Mouse (Mus musculus): Measurements from ENCODE around the gene 9430097D07Rik. TPM values are rescaled to one million over a fixed set of nuclear protein-coding genes. Genes with fewer than 3 reads are reported as not detected.

The 9430097D07Rik gene
- polyA plus RNA-seq, 1 experiment from 2014 or later = not detected

DNA sequence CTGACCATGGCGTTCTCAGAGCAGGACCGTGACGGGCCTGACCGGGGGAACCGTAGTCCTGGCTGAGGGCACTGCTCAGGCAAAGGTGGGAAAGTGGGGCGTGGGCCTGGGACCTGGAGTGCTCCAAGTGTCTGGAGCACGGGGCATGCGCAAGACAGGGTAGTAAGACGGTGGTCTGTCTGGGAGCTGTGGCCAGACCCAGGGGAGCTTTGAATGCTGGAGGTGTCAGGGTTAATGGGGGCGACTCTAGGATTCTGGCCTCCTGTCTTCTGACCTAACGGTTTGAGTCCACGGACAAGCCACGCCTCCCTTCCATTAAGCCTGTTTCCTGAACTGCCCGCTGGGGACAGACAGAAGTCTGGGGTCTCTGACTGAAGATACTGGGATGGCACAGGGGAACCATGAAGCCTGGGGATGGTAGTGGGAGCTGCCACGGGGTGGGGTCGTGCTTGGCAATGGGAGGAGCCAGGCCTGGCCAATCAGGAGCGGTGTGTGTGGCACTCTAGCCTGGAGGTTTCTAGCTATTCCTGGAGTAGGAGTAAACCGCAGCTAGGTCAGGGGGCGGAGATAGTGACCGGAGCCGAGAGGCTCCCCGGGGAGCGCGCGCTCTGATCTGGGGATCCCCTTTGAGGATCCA, 32.8 kb upstream of the 9430097D07Rik start:
- 7% methylated on average over 25 of the region's 25 CpGs for WGBS
- H3K36me3 ChIP-seq = peaks cover 14% of the 10 kb centered on the region
- H3K4me3 ChIP-seq = peak overlapping the region; percentile 74
- peaks cover 44% of the 10 kb centered on the region for H3K4me1 ChIP-seq
- no peaks in the 10 kb centered on the region for H3K9me3 ChIP-seq
- H3K4me2 ChIP-seq = peak overlapping the region; percentile 85
- ATAC-seq (ENCODE audit: insufficient number of reproducible peaks, insufficient read depth, low FRiP score, low TSS enrichment, low read depth) = peak; percentile 75
- H3K27ac ChIP-seq = peak overlapping the region; percentile 80
- H3K27me3 ChIP-seq = no peaks in the 10 kb centered on the region
- H3K9ac ChIP-seq = peak overlapping the region; percentile 85; the same call in 1 of the 2 replicates

GRCm38 (mm10) chr2:32607262-32607947, 31.9 kb upstream of the 9430097D07Rik start:
- 5% methylated on average over 33 of the region's 34 CpGs for WGBS
- Histone ChIP-seq H3K36me3 (peaks cover 5% of the 10 kb centered on the region), H3K4me2 (peak overlapping the region; percentile 85), H3K9me3 (no peaks in the 10 kb centered on the region), H3K9ac (peak overlapping the region; percentile 85), H3K4me3 (peak overlapping the region; percentile 74), H3K4me1 (peaks cover 46% of the 10 kb centered on the region), H3K27ac (peak overlapping the region; percentile 80), H3K27me3 (no peaks in the 10 kb centered on the region)
- 0 out of 2 replicates have a peak, but pooled peaks have one; percentile 26 for ATAC-seq (ENCODE audit: insufficient number of reproducible peaks, insufficient read depth, low FRiP score, low TSS enrichment, low read depth)

DNA sequence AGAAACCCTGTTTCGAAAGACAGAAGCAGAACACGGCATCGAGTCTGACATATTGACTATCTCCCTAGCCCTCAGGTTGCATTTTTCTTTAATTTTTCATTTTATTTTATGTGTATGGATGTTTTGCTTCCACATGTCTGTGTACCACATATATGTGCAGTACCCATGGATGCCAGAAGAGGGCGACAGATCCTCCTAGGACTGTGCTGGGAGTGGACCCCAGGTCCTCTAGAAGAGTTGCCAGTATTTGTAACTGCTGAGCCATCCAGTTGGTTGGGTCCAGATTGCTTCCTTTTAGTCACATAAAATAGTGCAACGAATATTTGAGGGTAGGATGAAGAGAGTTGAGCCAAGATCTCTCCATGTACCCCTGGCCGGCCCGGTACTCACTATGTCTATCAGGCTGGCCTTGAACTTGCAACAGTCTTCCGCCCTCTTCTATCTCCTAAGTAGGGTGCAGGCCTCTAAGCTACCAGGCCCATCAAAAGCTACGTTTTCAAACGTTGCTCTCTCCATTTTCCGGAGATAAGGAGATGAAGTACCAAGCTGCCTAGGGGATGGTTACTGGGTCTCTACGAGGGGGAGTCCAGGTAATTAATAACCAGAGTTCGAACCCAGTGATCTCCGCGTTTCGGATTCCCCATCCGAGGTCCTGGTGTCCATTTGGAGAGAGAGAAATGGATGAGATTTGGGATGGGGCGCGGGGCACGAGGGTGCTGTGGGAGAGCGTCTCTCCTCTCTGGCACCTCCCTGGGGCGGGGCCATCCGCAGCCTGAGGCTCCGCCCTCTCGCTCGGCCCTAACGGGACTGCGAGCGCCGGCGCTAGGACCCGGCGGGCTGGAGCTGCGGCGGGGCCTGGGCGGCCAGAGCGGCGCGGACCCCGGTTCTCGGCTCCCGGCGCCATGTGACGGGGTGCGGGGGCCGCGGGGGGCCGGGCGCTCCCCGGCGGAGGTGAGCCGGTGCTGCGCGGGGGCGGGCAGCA, 31.0 kb upstream of the 9430097D07Rik start:
- peak; percentile 66 for ATAC-seq (ENCODE audit: insufficient number of reproducible peaks, insufficient read depth, low FRiP score, low TSS enrichment, low read depth)
- peak overlapping the region; percentile 74 for H3K4me3 ChIP-seq

DNA sequence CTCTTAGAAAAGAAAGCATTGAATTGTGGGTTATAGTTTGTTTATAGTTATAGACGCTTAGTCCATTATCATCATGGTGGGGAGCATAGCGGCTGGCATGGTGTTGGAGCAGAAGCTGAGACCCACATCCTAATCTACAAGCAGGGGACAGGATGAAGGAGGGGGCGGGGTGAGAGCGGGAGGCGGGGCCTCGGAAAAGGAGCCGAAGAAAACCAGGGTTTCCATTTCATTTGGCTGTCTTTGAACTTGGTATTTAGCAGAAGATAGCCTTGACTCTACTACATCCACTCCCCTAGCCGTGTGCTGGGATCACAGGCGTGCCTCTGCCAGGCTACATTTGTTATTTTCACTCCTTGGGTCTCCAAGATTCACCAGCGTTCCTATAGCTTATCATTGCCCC, 29.1 kb upstream of the 9430097D07Rik start:
- WGBS = 48% methylated on average over 10 of the region's 10 CpGs
- ATAC-seq (ENCODE audit: insufficient number of reproducible peaks, insufficient read depth, low FRiP score, low TSS enrichment, low read depth) = no peak

More for the DNA sequence above, 31.0 kb upstream of the 9430097D07Rik start:
- Histone ChIP-seq H3K4me2 (peak overlapping the region; percentile 85), H3K9me3 (no peaks in the 10 kb centered on the region), H3K4me1 (peaks cover 56% of the 10 kb centered on the region), H3K9ac (peak overlapping the region; percentile 85), H3K27ac (peak overlapping the region; percentile 80), H3K36me3 (no peaks in the 10 kb centered on the region), H3K27me3 (no peaks in the 10 kb centered on the region)
- WGBS = 12% methylated on average over 50 of the region's 55 CpGs

DNA sequence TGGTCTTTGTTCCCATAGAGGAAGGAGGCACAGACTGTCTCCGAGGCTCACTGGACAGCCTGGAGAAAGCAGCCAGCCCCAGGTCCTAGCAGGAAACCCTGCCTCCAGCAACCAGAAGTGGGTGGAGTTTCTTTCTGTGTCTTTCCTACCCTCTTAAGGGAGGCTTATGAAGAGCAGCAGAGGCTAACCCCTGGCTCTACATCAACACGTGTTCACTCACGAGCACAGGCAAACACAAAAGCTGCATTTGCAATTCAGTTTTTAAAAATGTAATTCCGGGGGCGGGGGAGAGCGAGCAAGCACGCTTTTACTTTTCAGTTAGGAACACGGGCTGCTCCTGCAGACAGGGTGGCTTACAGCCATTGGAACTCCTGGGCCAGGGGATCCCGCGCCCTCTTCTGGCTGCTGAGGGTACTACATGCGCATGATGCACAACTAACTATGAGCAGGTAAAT, 27.1 kb upstream of the 9430097D07Rik start:
- peak overlapping the region; percentile 63 for H3K9ac ChIP-seq
- no peak for ATAC-seq (ENCODE audit: insufficient number of reproducible peaks, insufficient read depth, low FRiP score, low TSS enrichment, low read depth)
- H3K9me3 ChIP-seq = no peaks in the 10 kb centered on the region
- peaks cover 6% of the 10 kb centered on the region for H3K36me3 ChIP-seq
- peak overlapping the region; percentile 56 for H3K4me2 ChIP-seq
- peak overlapping the region; percentile 82 for H3K27ac ChIP-seq
- H3K27me3 ChIP-seq = no peaks in the 10 kb centered on the region
- H3K4me1 ChIP-seq = peaks cover 27% of the 10 kb centered on the region
- H3K4me3 ChIP-seq = peak overlapping the region; percentile 30
- WGBS = under 1% methylated on average over 11 of the region's 11 CpGs

More for the DNA sequence above, 29.1 kb upstream of the 9430097D07Rik start:
- Histone ChIP-seq H3K27me3 (no peaks in the 10 kb centered on the region), H3K4me3 (no peak overlapping the region), H3K9ac (no peak overlapping the region), H3K36me3 (no peaks in the 10 kb centered on the region), H3K4me1 (peaks cover 45% of the 10 kb centered on the region), H3K27ac (no peak overlapping the region), H3K4me2 (no peak overlapping the region), H3K9me3 (no peaks in the 10 kb centered on the region)

GRCm38 (mm10) chr2:32601417-32602065, 26.1 kb upstream of the 9430097D07Rik start:
- Histone ChIP-seq H3K27ac (peak overlapping the region; percentile 82), H3K9me3 (no peaks in the 10 kb centered on the region), H3K4me2 (peak overlapping the region; percentile 56), H3K4me1 (peaks cover 22% of the 10 kb centered on the region), H3K36me3 (peaks cover 17% of the 10 kb centered on the region), H3K4me3 (no peak overlapping the region), H3K9ac (no peak overlapping the region), H3K27me3 (no peaks in the 10 kb centered on the region)
- no peak; the same call in 1 of the 2 replicates for ATAC-seq (ENCODE audit: insufficient number of reproducible peaks, insufficient read depth, low FRiP score, low TSS enrichment, low read depth)
- WGBS = 24% methylated on average over 8 of the region's 8 CpGs

DNA sequence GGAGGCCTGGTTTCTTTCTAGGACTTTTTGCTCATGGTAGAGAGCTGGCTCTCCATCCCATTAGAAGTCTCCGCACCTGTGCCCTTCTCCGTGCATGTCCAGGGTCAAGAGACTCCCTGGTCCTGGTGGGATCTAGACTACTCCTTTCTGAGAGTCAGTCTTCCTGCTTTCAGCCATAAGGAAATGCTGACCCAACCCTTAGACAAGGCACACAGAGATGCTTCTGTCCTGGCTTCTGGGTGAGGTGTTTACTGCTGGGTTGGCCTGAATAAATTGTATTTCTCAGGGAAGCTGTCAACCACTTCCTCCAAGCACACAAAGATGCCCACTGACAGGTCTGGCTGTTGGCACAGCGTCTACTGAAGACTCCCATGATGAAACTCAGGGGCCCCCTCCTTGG, 23.9 kb upstream of the 9430097D07Rik start, which contains the start of gene St6galnac6:
Gene St6galnac6 (plus strand): TSS at position 301 of the 400 bp plus-strand sequence.
- ATAC-seq (ENCODE audit: insufficient number of reproducible peaks, insufficient read depth, low FRiP score, low TSS enrichment, low read depth) = no peak
- Histone ChIP-seq H3K36me3 (peaks cover 34% of the 10 kb centered on the region), H3K9me3 (no peaks in the 10 kb centered on the region), H3K4me2 (no peak within 1 kb of the TSS), H3K9ac (no peak within 1 kb of the TSS), H3K4me3 (no peak within 1 kb of the TSS), H3K27ac (no peak within 1 kb of the TSS), H3K4me1 (peaks cover 19% of the 10 kb centered on the region), H3K27me3 (no peaks in the 10 kb centered on the region)
- WGBS = 99% methylated on average over 3 of the region's 3 CpGs

DNA sequence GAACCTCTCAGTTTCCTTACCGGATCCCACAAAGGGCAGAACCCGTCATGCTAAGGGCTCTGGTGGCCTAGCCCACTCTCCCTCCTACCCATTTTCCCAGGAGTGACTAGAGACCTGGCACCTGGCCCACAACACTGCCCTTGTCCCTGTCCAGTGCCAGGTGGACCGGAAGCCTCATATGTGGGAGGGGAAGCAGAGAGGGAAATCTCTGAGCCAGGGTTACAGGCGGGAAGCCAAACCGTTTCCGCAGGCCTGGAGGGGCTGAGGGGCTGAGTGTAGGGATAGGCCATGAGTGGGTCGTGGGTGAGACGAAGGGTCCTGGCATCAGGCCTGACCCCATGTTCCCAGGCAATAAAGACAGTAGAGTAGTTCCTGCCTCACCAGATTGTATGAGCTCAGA, 23.0 kb upstream of the 9430097D07Rik start:
- Histone ChIP-seq H3K9me3 (no peaks in the 10 kb centered on the region), H3K4me1 (peaks cover 19% of the 10 kb centered on the region), H3K9ac (no peak overlapping the region), H3K4me2 (no peak overlapping the region), H3K27ac (no peak overlapping the region), H3K4me3 (no peak overlapping the region), H3K27me3 (no peaks in the 10 kb centered on the region), H3K36me3 (peaks cover 43% of the 10 kb centered on the region)
- ATAC-seq (ENCODE audit: insufficient number of reproducible peaks, insufficient read depth, low FRiP score, low TSS enrichment, low read depth) = no peak
- WGBS = 89% methylated on average over 8 of the region's 8 CpGs

DNA sequence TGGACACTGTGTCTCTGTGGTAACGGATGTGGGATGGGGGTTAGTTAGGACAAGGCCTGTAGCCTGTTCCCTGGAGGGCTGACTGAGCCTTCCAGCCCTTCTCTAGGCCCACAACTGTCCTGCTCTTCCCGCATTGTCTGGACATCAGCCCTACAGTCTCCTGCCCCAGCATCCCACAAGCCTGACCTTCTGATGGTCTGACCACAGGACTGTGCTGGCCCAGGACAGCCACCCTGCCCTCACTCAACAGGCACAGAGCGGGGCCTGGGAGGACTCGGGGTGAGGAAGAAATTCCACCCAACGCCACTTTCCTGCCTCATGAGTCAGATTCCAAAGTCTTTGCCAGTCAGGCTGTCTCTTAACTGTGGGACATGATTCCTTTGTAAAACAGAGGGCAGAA, 22.2 kb upstream of the 9430097D07Rik start:
- peaks cover 19% of the 10 kb centered on the region for H3K4me1 ChIP-seq
- no peaks in the 10 kb centered on the region for H3K9me3 ChIP-seq
- no peak overlapping the region for H3K27ac ChIP-seq
- H3K27me3 ChIP-seq = no peaks in the 10 kb centered on the region
- no peak for ATAC-seq (ENCODE audit: insufficient number of reproducible peaks, insufficient read depth, low FRiP score, low TSS enrichment, low read depth)
- no peak overlapping the region for H3K4me3 ChIP-seq
- WGBS = 86% methylated on average over 5 of the region's 5 CpGs
- H3K9ac ChIP-seq = no peak overlapping the region
- peaks cover 46% of the 10 kb centered on the region for H3K36me3 ChIP-seq
- no peak overlapping the region for H3K4me2 ChIP-seq

- H3K36me3 ChIP-seq = peaks cover 46% of the 10 kb centered on the region
- H3K27ac ChIP-seq = no peak overlapping the region
- H3K27me3 ChIP-seq = no peaks in the 10 kb centered on the region
- no peak overlapping the region for H3K4me2 ChIP-seq
- no peaks in the 10 kb centered on the region for H3K9me3 ChIP-seq
- H3K4me1 ChIP-seq = peaks cover 15% of the 10 kb centered on the region
- no peak for ATAC-seq (ENCODE audit: insufficient number of reproducible peaks, insufficient read depth, low FRiP score, low TSS enrichment, low read depth)
- 90% methylated on average over 5 of the region's 5 CpGs for WGBS
- H3K4me3 ChIP-seq = no peak overlapping the region
- H3K9ac ChIP-seq = 0 out of 2 replicates have a peak overlapping the region, but pooled peaks have one; percentile 11
Measured at GRCm38 (mm10) chr2:32597248-32597647, 21.8 kb upstream of the 9430097D07Rik start.

Measured in embryonic facial prominence, embryonic 13.5 days (tissue).